Mouse (Mus musculus) thymus, adult 2 months (tissue): ENCODE measurements around the gene Fbln1.

Experiments
- CTCF ChIP-seq: fragments of 200-500 bp; IDR thresholded peaks from 2 replicates; pipeline ENCODE4 v1.5.1; 2012; ENCODE audit warnings: mild to moderate bottlenecking, control low read depth, low read length, moderate library complexity, borderline replicate concordance; ENCODE audit not compliant: control insufficient read depth, poor library complexity, insufficient read depth; ENCODE audit errors: extremely low read depth
- POLR2A ChIP-seq: fragments of 200-500 bp; IDR thresholded peaks from 2 replicates; pipeline ENCODE4 v1.6.1; 2012; ENCODE audit warnings: mild to moderate bottlenecking, low read length, control low read depth, moderate library complexity; ENCODE audit not compliant: control insufficient read depth, poor library complexity, insufficient read depth; ENCODE audit errors: extremely low read depth

DNA sequence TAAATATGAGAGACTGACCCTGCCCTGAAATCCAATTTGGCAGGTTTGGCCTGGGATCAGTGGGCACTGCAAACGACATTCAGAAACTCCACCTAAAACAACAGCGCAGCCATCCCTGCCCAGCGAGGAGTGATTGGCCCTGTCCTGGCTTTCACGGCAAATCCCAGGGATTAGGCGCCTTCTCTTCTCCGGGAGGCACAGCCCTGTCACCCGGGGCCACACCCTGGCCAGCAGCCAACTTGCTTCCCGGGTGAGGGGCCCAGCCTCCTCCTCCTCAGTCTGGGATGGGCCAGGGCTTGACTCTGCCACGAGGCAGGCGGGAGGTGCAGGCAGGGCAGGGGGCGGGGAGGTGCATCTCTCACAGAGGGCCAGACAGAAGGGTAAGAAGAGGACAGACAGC is 67.2 kb downstream of the Fbln1 start:
- TF ChIP-seq CTCF (no peak), POLR2A (no peak)
